Mouse (Mus musculus): ENCODE measurements around the gene Fhod1.

The Fhod1 gene

DNA sequence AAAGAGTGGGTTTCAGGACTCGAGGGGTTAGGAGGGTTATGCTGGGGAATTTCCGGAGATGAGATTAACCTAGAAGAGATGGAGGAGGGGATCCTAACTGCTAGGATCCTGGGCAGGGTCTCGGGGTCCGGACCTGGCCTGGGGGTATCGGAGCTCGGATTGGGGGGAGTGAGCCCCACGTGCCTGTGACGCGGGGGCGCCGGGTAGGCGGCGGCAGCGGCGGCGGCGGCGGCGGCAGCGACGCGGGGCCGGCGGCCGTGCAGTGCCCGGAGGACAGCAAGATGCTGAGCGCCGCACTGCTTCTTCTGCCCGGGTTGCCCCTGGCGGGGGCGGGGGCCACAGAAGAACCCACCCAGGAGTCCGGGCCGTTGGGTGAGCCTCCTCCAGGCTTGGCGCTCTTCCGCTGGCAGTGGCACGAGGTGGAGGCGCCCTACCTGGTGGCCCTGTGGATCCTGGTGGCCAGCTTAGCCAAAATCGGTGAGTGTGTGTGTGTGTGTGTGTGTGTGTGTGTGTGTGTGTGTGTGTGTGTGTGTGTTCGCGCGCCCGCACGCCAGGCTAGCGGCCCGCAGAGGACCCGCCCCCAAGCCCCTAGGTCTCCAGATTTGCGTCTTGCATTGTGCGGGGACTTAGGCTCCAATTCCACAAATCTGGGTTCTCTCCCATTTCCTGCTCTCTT lies 1.5 kb upstream of the Fhod1 start:
- DNase-seq (ENCODE audit: low read depth, low spot score): peak; percentile 52

DNA sequence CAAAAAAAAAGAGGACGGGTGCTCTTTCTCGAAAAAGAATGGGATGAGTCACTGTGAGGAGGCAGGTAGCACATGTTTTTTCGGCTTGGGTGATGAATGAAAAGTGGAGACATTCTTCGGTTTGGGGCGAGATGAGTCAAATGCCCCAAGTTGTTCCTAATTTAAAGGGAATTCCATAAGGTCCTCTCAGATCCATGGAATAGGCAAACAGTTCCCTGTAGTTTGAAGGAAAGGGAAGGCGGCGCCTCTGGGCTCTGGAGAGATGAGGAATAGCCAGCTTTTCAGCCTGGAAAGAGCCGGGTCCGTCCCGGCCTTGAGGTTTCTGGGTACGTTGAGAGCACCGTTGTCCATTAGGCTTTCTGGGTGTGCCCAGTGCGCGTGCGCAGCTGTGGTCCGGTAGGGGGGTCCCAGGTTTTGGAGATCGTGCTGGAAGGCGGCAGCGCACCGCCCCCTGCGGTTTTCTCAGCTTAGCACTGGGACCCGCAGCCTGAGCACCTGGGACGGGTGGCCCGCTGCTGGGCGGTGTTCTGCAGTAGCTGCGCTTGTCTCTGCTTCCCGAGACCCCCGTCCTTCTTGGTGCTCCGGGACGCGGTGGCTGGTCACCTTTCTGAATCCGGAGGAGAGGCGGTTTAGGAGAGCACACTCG lies 820 bp upstream of the Fhod1 start, which contains the start of gene Slc9a5:
Slc9a5 (plus strand) TSS at position 394 of the 646 bp plus-strand sequence.
- peak; percentile 50 for DNase-seq (ENCODE audit: low read depth, low spot score)

DNA sequence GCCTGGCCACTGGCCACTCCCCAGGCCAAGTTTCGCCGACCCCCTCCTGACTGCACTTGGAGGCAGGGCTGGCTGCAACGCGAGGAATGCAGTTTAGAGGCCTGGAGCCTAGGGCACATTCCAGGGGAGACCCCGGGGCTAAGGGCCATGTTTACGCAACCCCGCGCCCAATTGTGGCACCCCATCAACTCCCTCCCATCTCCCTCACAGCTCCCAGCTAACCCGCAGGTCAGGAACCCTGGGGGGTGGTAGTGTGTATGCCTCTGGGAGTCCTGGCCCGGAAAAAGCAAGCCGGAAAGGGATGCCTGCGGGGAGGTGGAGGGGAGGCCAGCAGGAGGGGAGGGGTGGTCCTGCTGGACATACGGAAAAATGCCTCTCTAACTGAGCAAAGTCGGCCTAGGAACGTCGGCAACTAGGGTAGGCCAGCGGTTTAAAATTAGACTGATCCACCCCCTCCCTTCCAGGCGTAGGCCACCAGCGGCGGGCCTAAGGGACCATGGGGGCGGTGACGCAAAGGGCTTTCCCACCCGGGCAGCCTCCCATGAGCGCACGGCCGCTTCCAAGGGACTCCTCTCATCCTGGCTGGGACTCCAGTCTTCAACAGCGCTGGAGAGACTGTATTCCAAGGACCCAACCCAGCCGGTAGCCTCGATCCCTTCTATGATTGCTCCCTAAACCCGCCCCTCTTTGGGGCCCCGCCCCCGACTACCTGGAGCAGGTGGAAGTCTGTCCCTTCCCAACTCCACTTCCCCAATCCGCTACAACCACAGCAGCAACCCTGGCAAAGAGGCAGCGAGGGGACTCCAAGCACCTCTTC lies 934 bp downstream of the Fhod1 start:
- DNase-seq (ENCODE audit: low read depth, low spot score): no peak

DNA sequence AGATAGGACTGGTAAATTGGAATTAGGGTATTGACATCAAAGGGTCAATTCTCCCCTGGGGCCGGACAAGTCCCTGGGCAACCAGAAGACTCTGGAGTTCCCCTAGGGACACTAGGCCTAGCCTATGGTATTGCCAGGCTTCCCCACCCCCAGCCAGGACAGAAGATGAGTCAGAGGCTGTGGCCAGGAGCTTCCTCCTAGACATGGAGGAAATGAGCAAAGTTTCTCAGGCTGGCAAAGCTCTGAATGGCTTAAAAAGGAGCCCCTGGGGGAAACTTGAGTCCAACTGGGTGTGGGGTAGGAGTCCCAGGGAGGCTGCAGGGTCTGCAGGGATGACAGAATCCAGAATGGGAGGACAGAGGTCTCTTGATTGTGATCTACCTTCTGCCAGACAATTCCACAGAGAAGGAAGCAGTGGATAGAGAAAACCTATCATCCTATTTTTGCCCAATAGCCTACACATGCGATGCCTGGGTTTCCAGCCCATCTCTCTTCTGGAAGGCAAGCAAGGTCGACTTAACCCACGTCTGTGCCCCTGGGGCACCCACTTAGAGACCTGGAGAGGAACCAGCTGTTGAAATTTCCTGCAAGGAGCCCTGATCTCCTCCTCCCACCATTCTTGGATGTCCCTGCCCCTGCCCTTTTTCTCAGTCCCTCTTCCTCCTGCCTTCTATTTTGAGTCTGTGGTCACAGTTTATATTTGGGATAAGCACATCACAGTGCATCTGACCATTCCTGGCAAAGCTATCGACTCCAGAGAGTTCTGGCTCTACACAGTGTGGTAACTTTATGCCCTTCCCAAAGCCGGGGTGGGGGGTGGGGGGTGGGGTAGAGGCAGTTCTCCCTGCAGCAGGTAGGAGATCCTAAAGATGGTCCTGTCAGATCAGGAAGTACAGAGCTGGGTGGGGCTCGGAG lies 2.4 kb downstream of the Fhod1 start:
- no peak for DNase-seq (ENCODE audit: low read depth, low spot score)

DNA sequence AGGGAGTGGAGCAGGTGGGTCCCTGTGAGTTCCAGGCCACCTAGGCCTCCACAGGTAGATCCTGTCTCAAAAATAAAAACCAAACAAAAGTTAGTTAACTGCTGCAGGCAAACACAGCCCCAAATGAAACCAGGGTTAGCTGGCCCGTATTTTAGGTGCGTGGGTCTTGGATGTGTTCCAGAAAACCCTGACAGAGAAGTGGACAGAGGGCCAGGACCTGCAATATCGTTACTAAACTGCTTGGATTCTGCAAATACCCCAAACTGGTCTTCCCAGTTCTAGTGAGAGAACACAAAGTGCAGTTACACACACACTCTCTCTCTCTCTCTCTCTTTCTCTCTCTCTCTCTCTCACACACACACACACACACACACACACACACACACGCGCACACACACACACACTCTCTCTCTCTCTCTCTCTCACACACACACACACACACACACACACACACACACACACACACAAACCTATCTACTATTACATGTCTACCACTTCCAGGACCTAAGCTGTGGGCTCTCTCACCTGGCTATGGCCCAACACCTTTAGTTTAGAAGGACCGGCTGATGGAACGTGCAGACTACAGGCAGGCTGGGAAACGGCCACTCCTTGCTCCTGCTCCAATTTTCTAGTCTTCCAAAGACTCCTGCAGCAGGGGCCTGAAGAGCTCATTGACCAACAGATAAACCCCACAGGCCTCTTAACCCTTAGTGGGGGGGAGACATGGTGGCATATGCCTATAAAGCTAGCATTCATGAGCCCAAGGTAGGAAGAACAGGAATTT lies 3.8 kb downstream of the Fhod1 start:
- no peak for DNase-seq (ENCODE audit: low read depth, low spot score)

GRCm38 (mm10) chr8:105342768-105343167 lies 5.0 kb downstream of the Fhod1 start:
- no peak for DNase-seq (ENCODE audit: low read depth, low spot score)

GRCm38 (mm10) chr8:105341399-105341798 lies 6.4 kb downstream of the Fhod1 start:
- no peak for DNase-seq (ENCODE audit: low read depth, low spot score)

- DNase-seq (ENCODE audit: low read depth, low spot score): no peak
Measured at GRCm38 (mm10) chr8:105339886-105340635, 7.7 kb downstream of the Fhod1 start.

GRCm38 (mm10) chr8:105338992-105339391 lies 8.8 kb downstream of the Fhod1 start:
- DNase-seq (ENCODE audit: low read depth, low spot score): no peak

DNA sequence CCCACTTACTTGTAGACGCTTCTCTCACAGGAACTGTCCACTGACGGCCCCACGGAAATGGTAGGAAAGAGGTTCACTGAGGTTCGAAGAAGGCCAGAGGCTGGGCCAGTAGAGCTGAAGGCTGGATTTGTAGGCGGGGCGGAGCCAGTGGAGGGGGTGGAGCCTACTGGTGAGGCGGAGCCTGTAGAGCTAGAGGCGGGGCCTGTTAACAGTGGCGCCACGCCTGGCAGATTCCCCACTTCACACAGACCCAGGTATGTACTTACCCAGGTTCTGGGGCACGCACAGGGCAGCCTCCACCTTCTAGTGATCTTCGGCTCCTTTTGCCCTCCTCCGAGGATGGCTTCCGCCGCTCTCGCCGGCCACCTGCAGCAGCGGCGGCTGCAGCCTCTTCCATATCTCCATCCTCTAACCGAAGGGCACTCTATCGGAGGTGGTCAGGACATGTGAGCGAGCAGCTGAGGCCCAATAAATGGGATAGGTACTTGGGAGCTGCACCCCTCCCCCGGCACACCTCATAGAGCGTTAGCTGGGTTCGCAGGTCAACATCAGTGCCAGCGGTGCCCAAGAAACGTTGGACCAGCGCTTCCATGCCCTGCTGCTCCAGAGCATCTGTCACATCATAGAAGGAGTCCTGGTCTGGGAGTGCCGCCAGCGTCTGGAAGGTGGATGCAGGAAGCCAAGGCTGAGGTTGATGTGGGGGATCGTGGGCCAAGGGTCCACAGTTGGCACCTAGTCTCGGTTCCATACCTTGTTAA lies 11.2 kb downstream of the Fhod1 start:
- DNase-seq (ENCODE audit: low read depth, low spot score): no peak

GRCm38 (mm10) chr8:105332523-105332922 lies 15.2 kb downstream of the Fhod1 start:
- DNase-seq (ENCODE audit: low read depth, low spot score): no peak

DNA sequence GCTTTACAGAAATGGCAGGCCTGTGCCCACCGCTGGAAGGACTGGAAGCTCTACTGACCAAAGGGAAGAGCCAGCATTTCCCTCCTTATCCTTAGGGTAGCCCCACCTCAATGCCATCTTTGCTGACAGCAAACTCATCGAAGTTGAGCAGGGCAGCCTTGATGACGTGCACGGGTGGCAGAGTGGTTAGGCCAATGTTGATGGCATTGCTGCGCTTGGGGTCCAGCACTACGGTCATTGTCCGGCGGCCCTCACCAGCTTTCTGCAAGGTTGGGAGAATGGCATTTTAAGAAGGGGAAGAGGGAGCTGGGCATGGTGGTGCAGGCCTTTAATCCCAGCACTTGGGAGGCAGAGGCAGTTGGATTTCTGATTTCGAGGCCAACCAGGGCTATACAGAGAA lies 15.8 kb downstream of the Fhod1 start:
- DNase-seq (ENCODE audit: low read depth, low spot score): no peak

GRCm38 (mm10) chr8:105331469-105331868 lies 16.3 kb downstream of the Fhod1 start:
- DNase-seq (ENCODE audit: low read depth, low spot score): no peak

- no peak for DNase-seq (ENCODE audit: low read depth, low spot score)
Measured at GRCm38 (mm10) chr8:105330325-105330724, 17.4 kb downstream of the Fhod1 start.

GRCm38 (mm10) chr8:105326968-105327367 lies 20.8 kb downstream of the Fhod1 start:
- no peak for DNase-seq (ENCODE audit: low read depth, low spot score)

DNA sequence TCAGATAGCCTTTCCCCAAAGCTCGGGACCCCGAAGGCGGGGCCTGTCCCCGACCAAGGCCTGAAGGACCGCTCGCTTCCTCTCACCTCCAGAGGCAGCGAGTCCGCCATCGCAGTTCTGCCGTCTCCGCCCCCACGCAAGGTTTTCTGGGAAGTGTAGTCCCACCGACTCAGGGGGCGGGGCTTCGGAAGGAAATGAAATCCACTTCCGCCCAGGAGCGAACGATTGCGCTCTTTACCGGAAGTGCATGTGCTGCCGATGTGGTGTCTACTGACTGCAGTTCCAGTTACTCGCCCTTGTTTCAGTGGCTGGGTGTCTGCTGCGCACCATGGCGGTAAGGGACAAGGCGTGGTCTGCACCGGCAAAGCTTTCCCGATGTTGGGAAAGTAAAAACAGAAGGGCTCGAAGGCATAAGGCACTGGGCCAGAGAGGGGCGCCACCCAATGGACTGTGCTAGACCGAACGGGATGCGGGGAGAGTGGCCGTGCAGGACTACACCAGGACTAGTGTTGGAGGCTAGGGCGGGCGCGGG lies 21.5 kb downstream of the Fhod1 start, which contains the start of the genes Lrrc29 and Tmem208:
Lrrc29 (minus strand) TSS at position 138 of the 532 bp plus-strand sequence.
Tmem208 (plus strand) TSS at position 214 of the 532 bp plus-strand sequence.
- DNase-seq (ENCODE audit: low read depth, low spot score): peak; percentile 96

GRCm38 (mm10) chr8:105325641-105326093 lies 22.1 kb downstream of the Fhod1 start:
- peak; percentile 26 for DNase-seq (ENCODE audit: low read depth, low spot score)

DNA sequence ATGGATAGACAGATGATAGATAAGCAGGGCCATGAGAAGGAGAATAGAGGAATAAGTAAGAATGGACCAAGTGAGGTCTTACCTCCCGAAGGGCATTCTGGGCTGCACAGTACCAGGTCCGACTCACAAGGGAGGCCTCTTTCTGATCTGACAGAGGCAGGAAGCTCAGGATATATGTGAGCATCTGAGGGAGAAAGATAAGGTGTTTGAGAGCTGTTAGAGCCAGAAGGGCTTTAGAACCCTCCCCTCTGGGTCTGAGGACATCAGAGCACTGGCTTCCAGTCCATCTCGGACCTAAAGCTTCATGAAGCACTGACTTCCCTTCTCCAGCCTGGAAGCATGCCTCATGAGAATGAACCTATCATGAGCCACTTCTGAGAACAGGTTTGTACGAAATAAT lies 24.6 kb downstream of the Fhod1 start:
- no peak for DNase-seq (ENCODE audit: low read depth, low spot score)

Measured in CD4-positive helper T cell, adult 2 months (primary cell).